Mouse (Mus musculus) midbrain, embryonic 15.5 days (tissue): ENCODE measurements around the gene Guca1a. TPM values are rescaled to one million over a fixed set of nuclear protein-coding genes. Genes with fewer than 3 reads are reported as not detected.

Experiments used
- ATAC-seq: fragments of 200-750 bp; cut with Nextera tagmentation; replicated peaks from 2 replicates; pipeline ENCODE4 v1.8.0; 2017; ENCODE audit warnings: moderate TSS enrichment
- H3K27ac ChIP-seq: fragments of 300-500 bp; sonication (generic); 2 replicates; pipeline ENCODE4 v1.5.1; 2015; ENCODE audit warnings: mild to moderate bottlenecking, inconsistent platforms
- H3K27me3 ChIP-seq: fragments of 300-500 bp; sonication (generic); replicated peaks from 2 replicates; pipeline ENCODE4 v1.6.1; 2015; ENCODE audit warnings: inconsistent platforms
- H3K36me3 ChIP-seq: fragments of 300-500 bp; sonication (generic); replicated peaks from 2 replicates; pipeline ENCODE4 v1.6.1; 2015; ENCODE audit warnings: inconsistent platforms
- H3K4me1 ChIP-seq: fragments of 300-500 bp; sonication (generic); 2 replicates; pipeline ENCODE4 v1.6.1; 2015; ENCODE audit warnings: inconsistent platforms
- H3K4me2 ChIP-seq: fragments of 300-500 bp; sonication (generic); 2 replicates; pipeline ENCODE4 v1.6.1; 2015; ENCODE audit warnings: inconsistent platforms, mild to moderate bottlenecking, moderate library complexity
- H3K4me3 ChIP-seq: fragments of 300-500 bp; sonication (generic); 2 replicates; pipeline ENCODE4 v1.5.1; 2015; ENCODE audit warnings: mild to moderate bottlenecking, inconsistent platforms
- H3K9ac ChIP-seq: fragments of 300-500 bp; sonication (generic); 2 replicates; pipeline ENCODE4 v1.6.1; 2015; ENCODE audit warnings: mild to moderate bottlenecking, inconsistent platforms
- H3K9me3 ChIP-seq: fragments of 300-500 bp; sonication (generic); 2 replicates; pipeline ENCODE4 v1.6.1; 2016; ENCODE audit warnings: inconsistent platforms
- WGBS: fragments of 180-500 bp; shearing (Covaris S2); methylation state at CpG from one replicate; pipeline ENCODE4 v1.1.7; 2015; ENCODE audit warnings: mixed read lengths; 5-methylcytosine and 5-hydroxymethylcytosine counted together
- polyA plus RNA-seq: library from polyadenylated mRNA; unstranded; fragments of >200 nt; fragmentation: Nextera tagmentation; extraction: Ambion mirVana; gene quantifications from 2 replicates; pipeline ENCODE4 v1.2.1, GENCODE M21; 2015

Gene Guca1a
- polyA plus RNA-seq, 1 experiment from 2014 or later, result 0.92 TPM

DNA sequence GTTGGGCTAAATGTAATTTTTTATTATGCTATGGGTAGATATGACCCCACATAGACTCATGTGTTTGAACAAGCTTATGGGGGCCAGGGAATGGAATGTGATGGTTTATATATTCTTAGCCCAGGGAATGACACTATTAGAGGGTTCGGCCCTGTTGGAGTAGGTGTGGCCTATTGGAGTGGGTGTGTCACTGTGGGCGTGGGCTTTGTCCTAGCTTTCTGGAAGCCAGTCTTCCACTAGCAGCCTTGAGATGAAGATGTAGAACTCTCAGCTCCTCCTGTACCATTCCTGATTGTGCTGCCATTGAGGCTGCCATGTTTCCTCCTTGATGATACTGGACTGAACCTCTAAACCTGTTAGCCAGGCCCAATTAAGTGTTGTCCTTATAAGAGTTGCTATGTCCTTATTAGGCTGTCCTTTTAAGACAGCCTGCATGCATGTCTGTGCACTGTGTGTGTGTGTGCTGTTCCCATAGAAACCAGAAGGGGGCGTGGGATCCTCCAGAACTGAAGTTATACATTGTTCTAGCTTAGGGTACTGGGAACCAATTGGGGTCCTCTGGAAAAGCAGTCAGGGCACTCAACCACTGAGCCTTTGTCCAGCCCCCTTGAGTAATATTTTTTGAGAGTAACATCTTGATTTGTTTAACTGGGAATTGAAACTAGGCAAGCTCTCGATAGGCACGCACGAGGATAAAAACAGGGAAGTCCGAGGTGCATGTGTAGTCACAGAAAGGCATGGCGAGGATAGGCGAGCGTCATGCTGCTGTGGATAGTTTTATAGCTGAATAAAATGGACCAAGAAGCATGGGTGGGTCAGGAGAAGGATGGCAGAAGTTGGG lies 7.6 kb upstream of the Guca1a start:
- ATAC-seq, result no peak
- WGBS, result 71% methylated on average over 10 of the region's 10 CpGs

DNA sequence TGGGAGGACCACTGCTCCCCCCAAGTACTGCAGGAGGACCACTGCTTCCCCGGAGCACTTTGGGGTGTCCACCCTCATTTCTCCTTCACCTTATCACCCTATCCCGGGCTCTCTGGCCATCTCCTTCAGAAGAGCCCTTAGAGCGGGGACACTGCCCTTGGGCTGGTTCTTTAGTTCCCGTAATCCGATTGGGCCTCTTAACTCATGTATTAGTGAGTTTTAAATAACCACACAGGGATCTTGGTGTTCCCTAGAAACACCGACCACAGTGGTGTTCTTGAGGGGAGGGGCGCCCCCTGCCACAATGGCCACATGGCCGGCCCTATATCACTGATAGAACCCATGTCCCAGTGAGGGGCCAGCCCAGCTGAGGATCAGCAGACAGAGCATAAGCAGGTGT lies 1.3 kb downstream of the Guca1a start:
- Histone ChIP-seq H3K27me3 (peaks cover 31% of the 10 kb centered on the region), H3K9me3 (no peaks in the 10 kb centered on the region), H3K9ac (no peak overlapping the region), H3K27ac (no peak overlapping the region), H3K4me2 (no peak overlapping the region), H3K36me3 (no peaks in the 10 kb centered on the region), H3K4me3 (no peak overlapping the region), H3K4me1 (peaks cover 14% of the 10 kb centered on the region)
- WGBS, result 79% methylated on average over 8 of the region's 8 CpGs
- no peak for ATAC-seq

More for the DNA sequence above, 7.6 kb upstream of the Guca1a start:
- peaks cover 7% of the 10 kb centered on the region; the same call in 1 of the 2 replicates for H3K4me1 ChIP-seq
- no peak overlapping the region for H3K9ac ChIP-seq
- no peak overlapping the region for H3K4me3 ChIP-seq
- H3K36me3 ChIP-seq, result no peaks in the 10 kb centered on the region
- H3K9me3 ChIP-seq, result no peaks in the 10 kb centered on the region
- peaks cover 26% of the 10 kb centered on the region for H3K27me3 ChIP-seq
- H3K27ac ChIP-seq, result no peak overlapping the region
- no peak overlapping the region for H3K4me2 ChIP-seq

DNA sequence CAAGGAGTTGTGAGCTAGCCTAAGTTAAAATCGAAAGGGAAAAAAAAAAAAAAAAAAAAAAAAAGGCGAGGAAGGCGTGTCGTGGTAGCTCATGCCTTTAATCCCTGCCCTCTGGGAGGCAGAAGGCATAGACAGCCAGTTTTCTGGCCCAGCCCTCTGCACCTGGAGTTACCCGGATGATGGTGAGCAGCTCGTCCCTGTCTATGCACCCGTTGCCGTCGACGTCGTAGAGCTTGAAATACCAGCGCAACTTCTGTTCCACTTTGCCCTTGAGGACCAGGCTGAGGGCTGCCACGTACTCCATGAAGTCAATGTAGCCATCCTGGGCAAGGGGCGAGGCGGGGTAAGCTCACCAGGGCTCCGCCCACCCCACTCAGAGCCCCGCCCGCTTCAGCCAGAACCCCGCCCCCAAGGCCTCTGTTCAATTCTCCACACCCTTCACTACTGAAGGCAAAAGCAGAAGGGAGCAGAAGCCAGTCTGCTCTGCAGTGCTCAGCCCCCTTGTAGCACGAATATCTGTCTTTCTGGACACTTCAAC lies 4.9 kb downstream of the Guca1a start:
- Histone ChIP-seq H3K36me3 (no peaks in the 10 kb centered on the region), H3K9ac (no peak overlapping the region), H3K4me3 (peak overlapping the region; percentile 8; the same call in 1 of the 2 replicates), H3K4me1 (peaks cover 14% of the 10 kb centered on the region), H3K9me3 (no peaks in the 10 kb centered on the region), H3K4me2 (peak overlapping the region; percentile 38), H3K27ac (no peak overlapping the region), H3K27me3 (peaks cover 30% of the 10 kb centered on the region)
- 2% methylated on average over 19 of the region's 20 CpGs for WGBS
- ATAC-seq, result peak; percentile 48

DNA sequence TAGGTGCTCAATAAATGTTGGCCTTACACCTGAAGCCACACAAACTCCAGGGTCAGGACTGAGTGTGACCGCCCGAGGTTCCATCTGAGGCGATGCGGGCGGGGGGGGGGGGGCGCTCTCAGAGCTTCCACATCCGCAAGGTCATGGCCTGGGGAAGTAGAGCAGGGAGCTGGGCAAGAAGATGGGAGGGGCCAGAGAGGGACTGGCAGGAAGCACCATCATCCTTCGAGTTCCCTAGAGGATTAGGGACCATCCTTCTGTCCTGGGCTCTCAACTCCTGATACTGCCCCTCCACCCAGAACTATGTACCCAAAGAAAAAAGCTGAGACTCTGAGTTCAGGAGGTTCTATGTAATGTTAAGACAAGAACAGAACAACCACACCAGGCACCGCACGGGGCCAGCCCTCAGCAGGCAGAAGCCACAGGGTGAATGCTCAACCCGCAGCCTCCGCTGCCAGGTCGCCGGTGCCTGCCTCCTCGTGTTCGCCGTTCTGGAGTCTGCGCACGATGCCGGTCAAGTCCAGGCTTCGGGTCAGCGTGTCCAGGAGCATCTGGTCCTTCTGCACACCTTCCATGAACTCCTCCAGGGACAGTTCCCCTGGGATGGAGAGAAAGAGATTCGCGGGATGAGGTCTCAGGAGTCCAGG lies 6.0 kb downstream of the Guca1a start:
- peaks cover 24% of the 10 kb centered on the region for H3K27me3 ChIP-seq
- H3K4me1 ChIP-seq, result peaks cover 14% of the 10 kb centered on the region
- H3K4me2 ChIP-seq, result peak overlapping the region; percentile 38
- no peak overlapping the region for H3K27ac ChIP-seq
- H3K9me3 ChIP-seq, result no peaks in the 10 kb centered on the region
- 0 out of 2 replicates have a peak overlapping the region, but pooled peaks have one; percentile 8 for H3K4me3 ChIP-seq
- no peak overlapping the region for H3K9ac ChIP-seq
- WGBS, result 17% methylated on average over 24 of the region's 24 CpGs
- no peaks in the 10 kb centered on the region for H3K36me3 ChIP-seq
- ATAC-seq, result no peak

DNA sequence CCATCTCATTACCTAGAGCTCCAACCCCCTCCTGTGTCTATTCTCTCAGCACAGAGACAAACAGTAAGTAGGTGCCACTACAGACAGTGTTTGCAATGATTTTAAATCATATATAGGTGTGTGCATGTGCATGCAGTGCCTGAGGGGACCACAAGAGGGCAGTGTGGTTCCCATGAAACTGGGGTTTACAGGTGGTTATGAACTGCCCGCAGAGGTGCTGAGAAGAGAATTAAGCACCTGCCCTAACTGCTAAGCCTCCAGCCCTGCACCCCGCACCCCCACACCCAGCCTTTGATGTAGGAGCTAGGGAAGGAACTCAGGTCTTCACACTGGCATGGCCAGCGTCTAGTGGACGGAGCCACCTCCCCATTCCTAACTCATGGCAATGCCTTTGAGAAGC lies 13.7 kb downstream of the Guca1a start:
- no peak overlapping the region for H3K9ac ChIP-seq
- no peak for ATAC-seq
- no peaks in the 10 kb centered on the region for H3K36me3 ChIP-seq
- no peak overlapping the region for H3K27ac ChIP-seq
- no peak overlapping the region for H3K4me2 ChIP-seq
- H3K9me3 ChIP-seq, result no peaks in the 10 kb centered on the region
- WGBS, result 63% methylated on average over 4 of the region's 4 CpGs
- no peak overlapping the region for H3K4me3 ChIP-seq
- H3K27me3 ChIP-seq, result no peaks in the 10 kb centered on the region
- H3K4me1 ChIP-seq, result peaks cover 4% of the 10 kb centered on the region; the same call in 1 of the 2 replicates

DNA sequence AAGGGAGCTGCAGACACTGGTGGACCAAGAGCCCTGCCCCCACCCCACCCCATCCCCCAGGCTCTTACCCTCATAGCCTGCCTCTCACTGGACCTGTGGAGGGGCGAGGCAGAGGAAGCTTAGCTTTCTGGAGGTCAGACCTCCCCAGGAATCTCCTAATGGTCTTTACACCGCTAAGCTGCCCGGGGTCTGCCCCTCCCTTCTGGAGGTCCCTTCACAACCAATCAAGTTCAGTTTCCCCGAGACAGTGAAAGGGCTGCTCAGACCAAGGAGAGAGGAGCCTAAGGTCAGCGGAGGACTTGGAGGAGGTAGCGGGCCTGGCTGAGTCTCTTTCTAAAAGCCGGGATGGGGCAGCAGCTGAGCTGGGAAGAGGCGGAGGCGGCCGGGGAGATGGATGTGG lies 15.2 kb downstream of the Guca1a start, which contains the start of gene Guca1b:
Gene Guca1b (plus strand): TSS at position 249 of the 400 bp plus-strand sequence.
- Histone ChIP-seq H3K4me3 (no peak within 1 kb of the TSS), H3K9ac (no peak within 1 kb of the TSS), H3K36me3 (no peaks in the 10 kb centered on the region), H3K9me3 (no peaks in the 10 kb centered on the region), H3K4me1 (peaks cover 4% of the 10 kb centered on the region; the same call in 1 of the 2 replicates), H3K27ac (no peak within 1 kb of the TSS), H3K4me2 (no peak within 1 kb of the TSS), H3K27me3 (no peaks in the 10 kb centered on the region)
- WGBS, result 18% methylated on average over 10 of the region's 10 CpGs
- no peak for ATAC-seq

DNA sequence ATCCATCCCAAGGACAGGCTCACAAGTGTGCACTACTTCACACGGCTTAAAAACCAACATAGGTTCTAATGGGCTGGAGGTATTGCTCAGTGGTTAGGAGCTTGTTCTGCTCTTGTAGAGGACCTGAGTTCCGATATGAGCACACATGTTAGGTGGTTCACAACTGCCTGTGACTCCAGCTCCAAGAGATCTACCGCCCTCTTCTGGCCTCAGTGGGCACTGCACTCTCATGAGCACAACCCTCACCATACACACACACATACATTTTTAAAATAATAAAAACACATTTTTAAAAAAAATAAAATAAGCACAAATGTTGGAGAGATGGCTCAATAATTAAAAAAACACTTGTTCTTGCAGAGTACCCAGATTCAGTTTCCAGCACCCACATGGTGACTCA lies 16.3 kb downstream of the Guca1a start:
- Histone ChIP-seq H3K27me3 (no peaks in the 10 kb centered on the region), H3K36me3 (peaks cover 8% of the 10 kb centered on the region; the same call in 1 of the 2 replicates), H3K9me3 (no peaks in the 10 kb centered on the region), H3K4me2 (no peak overlapping the region), H3K4me3 (no peak overlapping the region), H3K9ac (no peak overlapping the region), H3K27ac (no peak overlapping the region), H3K4me1 (peaks cover 4% of the 10 kb centered on the region; the same call in 1 of the 2 replicates)
- ATAC-seq, result no peak
- 97% methylated on average over 3 of the region's 3 CpGs for WGBS

DNA sequence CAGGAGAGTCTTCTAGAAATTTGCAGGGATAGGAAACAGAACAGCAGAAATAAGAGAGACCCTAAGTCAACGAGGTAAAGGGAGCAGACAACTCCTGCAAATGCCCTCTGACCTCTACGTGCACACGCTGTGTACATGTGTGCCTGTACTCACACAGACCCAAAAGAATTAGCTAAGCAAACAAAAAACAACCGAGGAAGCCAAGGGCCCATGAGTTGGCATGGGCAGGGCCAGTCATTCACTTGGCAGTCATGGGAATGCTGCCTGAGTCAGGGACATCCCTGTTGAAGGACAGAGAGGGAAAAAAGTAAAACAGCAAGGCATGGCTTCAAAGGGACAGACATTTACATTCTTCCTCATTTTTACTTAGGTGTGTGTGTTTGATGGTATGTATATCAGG lies 17.1 kb downstream of the Guca1a start:
- H3K9ac ChIP-seq, result no peak overlapping the region
- no peaks in the 10 kb centered on the region for H3K9me3 ChIP-seq
- H3K4me1 ChIP-seq, result peaks cover 4% of the 10 kb centered on the region; the same call in 1 of the 2 replicates
- no peak for ATAC-seq
- H3K4me3 ChIP-seq, result no peak overlapping the region
- no peak overlapping the region for H3K4me2 ChIP-seq
- peaks cover 14% of the 10 kb centered on the region; the same call in 1 of the 2 replicates for H3K36me3 ChIP-seq
- 93% methylated on average over 4 of the region's 4 CpGs for WGBS
- H3K27me3 ChIP-seq, result no peaks in the 10 kb centered on the region
- no peak overlapping the region for H3K27ac ChIP-seq

DNA sequence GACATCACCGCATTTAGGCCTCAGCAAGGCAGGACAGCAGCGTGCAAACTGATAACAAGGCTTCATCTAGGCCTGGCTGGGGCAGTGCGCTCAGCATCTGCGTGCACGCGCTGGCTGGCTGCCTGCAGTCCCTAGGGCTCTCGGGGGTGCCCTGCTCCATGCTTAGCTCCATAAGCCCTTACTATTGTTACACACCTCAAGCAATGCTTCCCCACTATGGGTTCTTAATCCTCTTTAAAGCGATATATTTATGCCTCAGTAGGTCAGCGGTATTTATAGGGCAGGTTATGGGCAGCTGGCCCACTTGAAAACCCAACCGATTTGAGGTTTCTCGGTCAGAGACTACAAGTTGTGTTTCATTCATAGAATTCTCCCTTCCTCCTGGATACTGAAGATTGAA lies 18.5 kb downstream of the Guca1a start:
- H3K4me2 ChIP-seq, result no peak overlapping the region
- no peaks in the 10 kb centered on the region for H3K27me3 ChIP-seq
- H3K36me3 ChIP-seq, result peaks cover 19% of the 10 kb centered on the region; the same call in 1 of the 2 replicates
- no peaks in the 10 kb centered on the region for H3K9me3 ChIP-seq
- ATAC-seq, result no peak
- no peak overlapping the region for H3K4me3 ChIP-seq
- H3K9ac ChIP-seq, result no peak overlapping the region
- 54% methylated on average over 11 of the region's 11 CpGs for WGBS
- peaks cover 4% of the 10 kb centered on the region; the same call in 1 of the 2 replicates for H3K4me1 ChIP-seq
- H3K27ac ChIP-seq, result no peak overlapping the region

DNA sequence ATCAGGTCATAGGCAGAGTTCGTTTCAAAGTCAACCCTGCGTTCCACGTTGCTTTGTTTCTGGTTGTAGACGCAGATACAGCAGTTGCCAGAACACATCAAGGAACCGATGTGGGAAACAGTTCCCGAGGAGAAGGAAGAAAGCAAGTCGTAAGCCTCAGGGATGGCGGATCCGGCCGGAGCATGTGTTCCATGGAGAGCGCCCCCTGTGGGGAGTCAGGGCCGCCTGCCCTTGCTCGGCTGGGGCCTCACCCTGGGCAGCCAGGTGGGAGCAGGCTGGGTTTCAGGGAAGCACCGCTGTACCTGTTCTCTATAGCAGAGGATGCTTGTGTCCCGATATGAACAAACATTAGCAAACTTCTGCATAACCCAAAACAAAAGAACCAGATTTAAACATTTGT lies 22.3 kb downstream of the Guca1a start:
- Histone ChIP-seq H3K9ac (no peak overlapping the region), H3K4me1 (peaks cover 4% of the 10 kb centered on the region; the same call in 1 of the 2 replicates), H3K4me3 (no peak overlapping the region), H3K27ac (no peak overlapping the region), H3K9me3 (no peaks in the 10 kb centered on the region), H3K27me3 (no peaks in the 10 kb centered on the region), H3K36me3 (peaks cover 49% of the 10 kb centered on the region; the same call in 1 of the 2 replicates), H3K4me2 (no peak overlapping the region)
- WGBS, result 79% methylated on average over 15 of the region's 15 CpGs
- ATAC-seq, result no peak

DNA sequence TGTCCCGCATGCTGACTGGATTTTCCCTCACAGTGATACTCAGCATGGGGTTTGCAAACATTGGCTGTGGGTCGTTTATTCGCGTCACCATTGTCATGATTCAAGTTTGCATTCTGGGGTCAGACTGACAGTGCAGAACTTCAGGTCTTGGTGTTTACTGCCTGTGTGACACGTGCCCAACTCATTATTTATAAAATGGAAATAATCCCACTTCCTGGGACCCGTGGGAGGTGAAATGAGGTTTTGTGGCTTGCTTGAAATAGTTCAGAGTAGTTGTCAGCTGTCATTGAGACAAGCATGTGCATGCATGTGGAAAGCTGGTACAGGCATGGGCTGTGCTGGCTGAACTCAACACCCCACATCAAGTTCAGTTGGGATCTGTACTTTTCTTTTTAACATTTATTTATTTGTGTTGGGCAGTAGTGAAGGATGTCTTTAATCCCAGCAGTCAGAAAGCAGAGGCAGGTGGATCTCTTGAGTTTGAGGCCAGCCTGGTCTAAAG lies 23.6 kb downstream of the Guca1a start:
- Histone ChIP-seq H3K9ac (no peak overlapping the region), H3K4me2 (no peak overlapping the region), H3K36me3 (peaks cover 60% of the 10 kb centered on the region; the same call in 1 of the 2 replicates), H3K27ac (no peak overlapping the region), H3K4me1 (peaks cover 2% of the 10 kb centered on the region; the same call in 1 of the 2 replicates), H3K4me3 (no peak overlapping the region), H3K27me3 (no peaks in the 10 kb centered on the region), H3K9me3 (no peaks in the 10 kb centered on the region)
- ATAC-seq, result no peak
- 88% methylated on average over 6 of the region's 6 CpGs for WGBS

DNA sequence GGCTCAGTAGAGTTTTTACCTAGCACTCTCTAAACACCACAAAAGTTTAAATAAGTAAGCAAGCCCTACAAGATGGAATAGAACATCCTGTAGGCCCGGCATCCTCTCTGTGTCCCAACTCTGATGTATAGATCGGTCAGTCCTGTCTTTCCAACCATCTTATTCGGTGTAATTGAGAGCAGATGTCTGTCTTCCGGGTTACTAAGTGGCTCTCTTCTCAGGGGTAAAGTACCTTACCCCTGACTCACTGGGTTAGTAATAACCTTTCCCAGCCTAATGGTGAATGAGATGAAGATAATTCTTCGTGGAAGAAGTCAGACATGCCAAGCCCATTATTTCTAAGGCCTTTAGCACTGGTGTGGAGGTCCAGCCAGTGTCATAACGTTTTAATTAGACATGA lies 26.4 kb downstream of the Guca1a start:
- Histone ChIP-seq H3K36me3 (peaks cover 51% of the 10 kb centered on the region; the same call in 1 of the 2 replicates), H3K27me3 (no peaks in the 10 kb centered on the region)
- 87% methylated on average over 6 of the region's 6 CpGs for WGBS

More for the DNA sequence above, 26.4 kb downstream of the Guca1a start:
- H3K9ac ChIP-seq, result no peak overlapping the region
- no peak overlapping the region for H3K4me3 ChIP-seq
- no peak for ATAC-seq
- H3K4me1 ChIP-seq, result peaks cover 19% of the 10 kb centered on the region
- H3K9me3 ChIP-seq, result no peaks in the 10 kb centered on the region
- no peak overlapping the region for H3K27ac ChIP-seq
- no peak overlapping the region for H3K4me2 ChIP-seq
